Mouse (Mus musculus): Measurements from ENCODE around the gene Tent4b.

Gene Tent4b

GRCm38 (mm10) chr8:88289901-88290300, 90.9 kb downstream of the Tent4b start:
- Histone ChIP-seq H3K9me3 (ENCODE audit: low read length) (no peaks in the 10 kb centered on the region), H3K4me3 (replicated peaks; ENCODE audit: low read length) (no peak overlapping the region), H3K36me3 (ENCODE audit: insufficient read depth, low read length) (no peaks in the 10 kb centered on the region), H3K27me3 (ENCODE audit: insufficient read depth, low read length) (peaks cover 25% of the 10 kb centered on the region), H3K4me1 (replicated peaks; ENCODE audit: low read depth, low read length) (peaks cover 19% of the 10 kb centered on the region)
- no peak for TF ChIP-seq POU5F1 (IDR thresholded peaks at IDR 0.05; ENCODE audit: borderline replicate concordance, low read length)
- TF ChIP-seq CTCF (conservative IDR thresholded peaks at IDR 0.05; ENCODE audit: low read length), result no peak
- no peak for TF ChIP-seq NANOG (IDR thresholded peaks at IDR 0.05; ENCODE audit: borderline replicate concordance, low read length)

GRCm38 (mm10) chr8:88290326-88291304, 91.6 kb downstream of the Tent4b start:
- TF ChIP-seq POU5F1 (IDR thresholded peaks at IDR 0.05; ENCODE audit: borderline replicate concordance, low read length) (no peak), CTCF (conservative IDR thresholded peaks at IDR 0.05; ENCODE audit: low read length) (no peak), NANOG (IDR thresholded peaks at IDR 0.05; ENCODE audit: borderline replicate concordance, low read length) (no peak)
- H3K9me3 ChIP-seq (ENCODE audit: low read length), result no peaks in the 10 kb centered on the region
- H3K4me3 ChIP-seq (replicated peaks; ENCODE audit: low read length), result no peak overlapping the region
- H3K27me3 ChIP-seq (ENCODE audit: insufficient read depth, low read length), result 0 out of 2 replicates have a peak, but pooled peaks cover 20% of the 10 kb centered on the region
- H3K36me3 ChIP-seq (ENCODE audit: insufficient read depth, low read length), result no peaks in the 10 kb centered on the region
- H3K4me1 ChIP-seq (replicated peaks; ENCODE audit: low read depth, low read length), result peaks cover 13% of the 10 kb centered on the region

- Histone ChIP-seq H3K4me1 (replicated peaks; ENCODE audit: low read depth, low read length) (peaks cover 6% of the 10 kb centered on the region), H3K4me3 (replicated peaks; ENCODE audit: low read length) (no peak overlapping the region), H3K27me3 (ENCODE audit: insufficient read depth, low read length) (0 out of 2 replicates have a peak, but pooled peaks cover 20% of the 10 kb centered on the region), H3K9me3 (ENCODE audit: low read length) (no peaks in the 10 kb centered on the region), H3K36me3 (ENCODE audit: insufficient read depth, low read length) (no peaks in the 10 kb centered on the region)
- TF ChIP-seq POU5F1 (IDR thresholded peaks at IDR 0.05; ENCODE audit: borderline replicate concordance, low read length), result no peak
- TF ChIP-seq NANOG (IDR thresholded peaks at IDR 0.05; ENCODE audit: borderline replicate concordance, low read length), result no peak
- no peak for TF ChIP-seq CTCF (conservative IDR thresholded peaks at IDR 0.05; ENCODE audit: low read length)
These were observed 92.3 kb downstream of the Tent4b start for GRCm38 (mm10) chr8:88291305-88291690.

GRCm38 (mm10) chr8:88292926-88293325, 93.9 kb downstream of the Tent4b start:
- Histone ChIP-seq H3K4me3 (replicated peaks; ENCODE audit: low read length) (no peak overlapping the region), H3K27me3 (ENCODE audit: insufficient read depth, low read length) (0 out of 2 replicates have a peak, but pooled peaks cover 15% of the 10 kb centered on the region)
- no peak for TF ChIP-seq CTCF (conservative IDR thresholded peaks at IDR 0.05; ENCODE audit: low read length)
- no peak for TF ChIP-seq NANOG (IDR thresholded peaks at IDR 0.05; ENCODE audit: borderline replicate concordance, low read length)
- TF ChIP-seq POU5F1 (IDR thresholded peaks at IDR 0.05; ENCODE audit: borderline replicate concordance, low read length), result no peak

GRCm38 (mm10) chr8:88293590-88294356, 94.8 kb downstream of the Tent4b start:
- Histone ChIP-seq H3K4me3 (replicated peaks; ENCODE audit: low read length) (no peak overlapping the region), H3K36me3 (ENCODE audit: insufficient read depth, low read length) (no peaks in the 10 kb centered on the region), H3K9me3 (ENCODE audit: low read length) (no peaks in the 10 kb centered on the region), H3K27me3 (ENCODE audit: insufficient read depth, low read length) (0 out of 2 replicates have a peak, but pooled peaks cover 9% of the 10 kb centered on the region), H3K4me1 (replicated peaks; ENCODE audit: low read depth, low read length) (peaks cover 4% of the 10 kb centered on the region)
- TF ChIP-seq NANOG (IDR thresholded peaks at IDR 0.05; ENCODE audit: borderline replicate concordance, low read length) (no peak), CTCF (conservative IDR thresholded peaks at IDR 0.05; ENCODE audit: low read length) (no peak), POU5F1 (IDR thresholded peaks at IDR 0.05; ENCODE audit: borderline replicate concordance, low read length) (no peak)

More at GRCm38 (mm10) chr8:88292926-88293325, 93.9 kb downstream of the Tent4b start:
- no peaks in the 10 kb centered on the region for H3K9me3 ChIP-seq (ENCODE audit: low read length)
- peaks cover 6% of the 10 kb centered on the region for H3K4me1 ChIP-seq (replicated peaks; ENCODE audit: low read depth, low read length)
- no peaks in the 10 kb centered on the region for H3K36me3 ChIP-seq (ENCODE audit: insufficient read depth, low read length)

- Histone ChIP-seq H3K4me3 (replicated peaks; ENCODE audit: low read length) (no peak overlapping the region), H3K36me3 (ENCODE audit: insufficient read depth, low read length) (no peaks in the 10 kb centered on the region), H3K27me3 (ENCODE audit: insufficient read depth, low read length) (0 out of 2 replicates have a peak, but pooled peaks cover 9% of the 10 kb centered on the region), H3K4me1 (replicated peaks; ENCODE audit: low read depth, low read length) (no peaks in the 10 kb centered on the region), H3K9me3 (ENCODE audit: low read length) (no peaks in the 10 kb centered on the region)
- no peak for TF ChIP-seq POU5F1 (IDR thresholded peaks at IDR 0.05; ENCODE audit: borderline replicate concordance, low read length)
- TF ChIP-seq CTCF (conservative IDR thresholded peaks at IDR 0.05; ENCODE audit: low read length), result no peak
- TF ChIP-seq NANOG (IDR thresholded peaks at IDR 0.05; ENCODE audit: borderline replicate concordance, low read length), result no peak
These were observed 96.0 kb downstream of the Tent4b start for GRCm38 (mm10) chr8:88294977-88295376.

GRCm38 (mm10) chr8:88297976-88298732, 99.1 kb downstream of the Tent4b start:
- no peaks in the 10 kb centered on the region for H3K4me1 ChIP-seq (replicated peaks; ENCODE audit: low read depth, low read length)
- no peak overlapping the region for H3K4me3 ChIP-seq (replicated peaks; ENCODE audit: low read length)
- no peaks in the 10 kb centered on the region for H3K36me3 ChIP-seq (ENCODE audit: insufficient read depth, low read length)
- H3K27me3 ChIP-seq (ENCODE audit: insufficient read depth, low read length), result 0 out of 2 replicates have a peak, but pooled peaks cover 4% of the 10 kb centered on the region
- H3K9me3 ChIP-seq (ENCODE audit: low read length), result no peaks in the 10 kb centered on the region
- TF ChIP-seq CTCF (conservative IDR thresholded peaks at IDR 0.05; ENCODE audit: low read length) (no peak), POU5F1 (IDR thresholded peaks at IDR 0.05; ENCODE audit: borderline replicate concordance, low read length) (no peak), NANOG (IDR thresholded peaks at IDR 0.05; ENCODE audit: borderline replicate concordance, low read length) (no peak)
